Mouse (Mus musculus): ENCODE data around the gene Ap1s1. TPM values are rescaled to one million over a fixed set of nuclear protein-coding genes. Genes with fewer than 3 reads are reported as not detected.

The Ap1s1 gene
- polyA plus RNA-seq (2017; shearing (Covaris generic)): 81.2 TPM

DNA sequence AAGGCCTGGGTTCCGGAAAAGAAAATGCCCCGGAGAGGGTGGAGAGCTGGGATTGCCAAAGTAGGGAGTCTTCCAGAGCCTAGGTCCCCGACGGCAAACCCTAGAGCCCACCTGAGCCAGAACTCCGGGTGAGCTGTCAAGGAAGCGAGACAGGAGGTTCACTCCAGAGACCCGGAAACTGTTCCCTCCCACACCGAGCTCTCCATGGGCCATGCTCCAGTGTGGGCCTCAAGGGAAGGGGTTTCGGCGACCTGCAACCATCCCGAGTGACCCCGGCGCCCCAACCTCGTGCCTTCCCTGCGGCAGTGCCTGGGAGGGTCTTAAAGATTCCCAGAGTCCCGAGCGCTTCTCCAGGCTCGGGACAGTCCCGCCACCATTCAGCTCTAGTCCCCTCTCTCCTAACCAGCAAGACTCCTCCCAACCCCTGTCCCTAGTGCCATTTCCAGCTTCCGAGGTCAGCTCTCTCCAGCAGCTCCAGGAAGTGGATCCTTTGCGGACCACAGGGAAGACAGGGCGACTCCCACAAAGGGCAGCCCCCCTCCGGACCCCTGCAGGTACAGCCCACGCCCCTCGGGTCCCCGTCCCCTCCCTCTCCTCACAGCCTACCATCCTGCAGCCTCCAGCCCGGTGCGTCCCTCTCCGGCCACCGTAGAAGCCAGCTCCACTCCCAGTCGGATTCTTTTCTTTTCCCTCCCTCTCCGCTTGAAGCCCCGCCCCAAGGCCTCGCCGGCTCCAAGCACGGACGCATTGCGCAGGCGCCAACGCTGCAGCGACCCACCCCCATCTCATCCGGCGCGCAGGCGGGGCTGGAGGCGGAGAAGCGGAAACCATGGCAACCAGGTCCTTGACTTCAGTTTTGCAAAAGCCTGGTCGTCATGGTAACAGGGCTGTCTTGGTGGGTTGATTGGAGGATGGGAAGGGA lies at the start of gene Ap1s1:
TSS of gene Ap1s1 (minus strand) at position 734 of the 922 bp plus-strand sequence.

DNA sequence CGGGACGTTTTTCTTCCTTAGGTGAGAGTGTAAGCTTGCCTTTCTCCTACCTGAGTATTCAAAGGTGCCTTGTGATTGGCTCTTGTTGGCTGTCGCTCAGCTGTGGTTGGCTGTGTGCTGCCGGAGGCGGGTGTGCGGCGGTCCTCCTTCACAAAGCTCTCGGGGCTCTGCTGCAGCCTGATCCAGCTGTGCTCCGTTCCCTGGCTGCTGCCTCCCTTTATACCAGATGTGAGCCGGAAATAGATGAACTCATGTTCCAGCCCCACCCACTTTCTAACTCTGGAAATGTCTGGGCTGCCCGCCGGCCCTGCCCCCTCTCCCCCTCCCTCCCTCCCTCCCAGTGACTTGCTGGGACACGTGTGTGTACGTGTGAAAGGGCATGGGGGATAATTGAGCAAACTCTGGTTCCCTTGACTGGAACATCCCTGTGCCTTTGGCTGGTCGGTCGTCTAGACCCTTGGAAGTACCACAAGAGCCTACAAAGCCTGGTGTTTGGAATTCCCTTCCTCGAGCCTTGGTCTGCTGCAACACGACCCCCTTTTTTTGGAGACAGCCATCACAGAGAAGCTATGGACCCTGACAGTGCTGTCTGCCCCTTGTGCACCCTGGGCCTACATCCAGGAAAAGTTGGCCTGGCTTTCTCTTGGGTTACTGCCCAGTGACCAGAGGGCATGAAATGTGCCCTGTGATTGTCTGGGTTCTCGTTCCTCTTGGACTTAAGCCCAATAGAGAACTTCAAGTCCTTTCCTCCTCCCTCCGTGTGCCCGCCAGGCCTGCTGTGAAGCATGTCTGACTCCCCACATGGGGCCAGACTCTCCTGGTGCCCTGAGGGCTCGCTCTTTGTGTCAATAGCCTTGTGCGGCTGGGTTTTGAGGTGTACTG lies 26.4 kb upstream of the Ap1s1 start, which contains the start of gene Serpine1:
TSS of gene Serpine1 (minus strand) at position 190 of the 882 bp plus-strand sequence.

DNA sequence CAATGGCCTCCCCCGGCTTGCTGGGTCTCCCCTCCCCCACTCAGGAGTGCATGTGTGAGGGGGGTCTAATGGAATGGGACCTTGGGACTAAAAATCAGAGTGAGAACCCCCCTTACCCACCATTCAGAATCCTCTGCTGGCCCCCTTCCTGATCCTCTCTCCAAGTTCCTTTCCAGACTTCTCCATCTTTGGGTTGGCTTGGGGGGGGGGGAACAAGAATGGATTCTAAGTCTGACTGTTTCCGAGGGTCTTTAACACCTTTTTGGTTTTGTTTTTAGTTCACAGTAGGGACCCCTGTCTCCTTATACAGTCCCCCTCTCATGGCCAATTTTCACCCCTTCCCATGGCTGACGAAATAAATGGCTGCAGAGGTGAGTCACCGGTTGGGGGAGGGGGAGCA lies 19.8 kb downstream of the Ap1s1 start, which contains the start of gene Vgf:
TSS of gene Vgf (plus strand) at position 301 of the 400 bp plus-strand sequence.

DNA sequence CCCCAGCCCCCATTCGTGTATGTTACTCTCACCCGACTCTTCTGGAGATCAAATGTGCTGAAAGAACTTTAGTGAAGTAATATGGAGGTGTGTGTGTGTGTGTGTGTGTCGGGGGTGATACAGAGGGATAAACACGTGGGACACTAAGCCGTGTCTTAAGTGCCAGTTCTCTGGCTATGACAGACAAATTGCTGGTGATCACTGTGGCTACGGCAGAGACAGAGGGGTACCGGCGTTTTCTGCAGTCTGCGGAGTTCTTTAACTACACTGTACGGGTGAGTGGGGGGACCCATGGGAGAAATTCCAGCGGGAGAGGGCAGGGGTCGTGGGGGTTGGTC lies 58.0 kb downstream of the Ap1s1 start, which contains the start of gene Znhit1:
TSS of gene Znhit1 (minus strand) at position 88 of the 338 bp plus-strand sequence.

GRCm38 (mm10) chr5:136986695-136987137 lies 59.2 kb downstream of the Ap1s1 start, which contains the start of gene Plod3:
Gene Plod3, plus strand, starts transcription at chr5:136987019.

Other genes with a start within 250 kb of the Ap1s1 start
- 0.48 TPM for gene Col26a1, start 162.9 kb downstream of the Ap1s1 start, polyA plus RNA-seq (2017; shearing (Covaris generic))
- gene Ift22, start 138.0 kb downstream of the Ap1s1 start, polyA plus RNA-seq (2017; shearing (Covaris generic)): 7.8 TPM
- gene Fis1, start 92.9 kb downstream of the Ap1s1 start, polyA plus RNA-seq (2017; shearing (Covaris generic)): 260 TPM
- not detected for gene Cldn15, start 79.5 kb downstream of the Ap1s1 start, polyA plus RNA-seq (2017; shearing (Covaris generic))
- 9.1 TPM for gene Plod3, start 59.1 kb downstream of the Ap1s1 start, polyA plus RNA-seq (2017; shearing (Covaris generic))
- gene Znhit1, start 58.1 kb downstream of the Ap1s1 start, polyA plus RNA-seq (2017; shearing (Covaris generic)): 54.3 TPM
- 0.30 TPM for gene Vgf, start 19.7 kb downstream of the Ap1s1 start, polyA plus RNA-seq (2017; shearing (Covaris generic))
- gene Serpine1, start 26.1 kb upstream of the Ap1s1 start, polyA plus RNA-seq (2017; shearing (Covaris generic)): not detected
- gene Trim56, start 70.1 kb upstream of the Ap1s1 start, polyA plus RNA-seq (2017; shearing (Covaris generic)): 16.0 TPM
- not detected for gene Muc3, start 103.2 kb upstream of the Ap1s1 start, polyA plus RNA-seq (2017; shearing (Covaris generic))
- gene Muc3a, start 166.3 kb upstream of the Ap1s1 start, polyA plus RNA-seq (2017; shearing (Covaris generic)): 1.6 TPM
- gene Ache, start 241.4 kb upstream of the Ap1s1 start, polyA plus RNA-seq (2017; shearing (Covaris generic)): 0.10 TPM
- gene Ufsp1, start 248.5 kb upstream of the Ap1s1 start, polyA plus RNA-seq (2017; shearing (Covaris generic)): 1.7 TPM

Data from CD4-positive, CD25-positive, alpha-beta regulatory T cell (primary cell).